Mouse (Mus musculus) C2C12 (cell line): ENCODE measurements around the gene Nrxn1. TPM values are rescaled to one million over a fixed set of nuclear protein-coding genes. Genes with fewer than 3 reads are reported as not detected.
A peak's percentile ranks its signal among the peaks of the same experiment; 100 is the strongest.

ENCODE experiments used
- H3K27me3 ChIP-seq: one replicate; pipeline ENCODE4 v1.6.1; 2011; ENCODE audit not compliant: control insufficient read depth, insufficient read depth, insufficient read length
- H3K36me3 ChIP-seq: one replicate; pipeline ENCODE4 v1.6.1; 2011; ENCODE audit not compliant: control insufficient read depth, insufficient read depth
- H3K4me3 ChIP-seq: one replicate; pipeline ENCODE4 v1.5.1; 2011; ENCODE audit warnings: mild to moderate bottlenecking, control low read depth; ENCODE audit not compliant: poor library complexity, insufficient read depth, severe bottlenecking
- H3K79me2 ChIP-seq: one replicate; pipeline ENCODE4 v1.6.1; 2011; ENCODE audit not compliant: control insufficient read depth, insufficient read depth
- H3K79me3 ChIP-seq: one replicate; pipeline ENCODE4 v1.6.1; 2011; ENCODE audit warnings: low read depth, control low read depth
- H3ac ChIP-seq: one replicate; pipeline ENCODE3; 2011; ENCODE audit warnings: low read depth; ENCODE audit not compliant: control insufficient read depth, insufficient read length
- CEBPB ChIP-seq: IDR thresholded peaks from one replicate; pipeline ENCODE4 v1.6.1; 2011; ENCODE audit warnings: low read depth, mild to moderate bottlenecking, control low read depth, moderate library complexity
- CTCF ChIP-seq: IDR thresholded peaks from one replicate; pipeline ENCODE4 v1.5.1; 2011; ENCODE audit not compliant: control insufficient read depth, insufficient read depth, insufficient read length
- FOSL1 ChIP-seq: IDR thresholded peaks from one replicate; pipeline ENCODE4 v1.8.0; 2011; ENCODE audit warnings: mild to moderate bottlenecking, low read length; ENCODE audit not compliant: poor library complexity, insufficient read depth, severe bottlenecking
- MAX ChIP-seq: IDR thresholded peaks from one replicate; pipeline ENCODE4 v1.6.1; 2011; ENCODE audit warnings: mild to moderate bottlenecking, control low read depth
- MYOD1 ChIP-seq: IDR thresholded peaks from one replicate; pipeline ENCODE4 v1.6.1; 2011; ENCODE audit warnings: low read depth; ENCODE audit not compliant: control insufficient read depth, insufficient read length
- MYOG ChIP-seq: IDR thresholded peaks from one replicate; pipeline ENCODE4 v1.6.1; 2011; ENCODE audit not compliant: control insufficient read depth, insufficient read length; ENCODE audit errors: extremely low read depth
- USF1 ChIP-seq: IDR thresholded peaks from one replicate; pipeline ENCODE4 v1.6.1; 2011; ENCODE audit warnings: low read depth, mild to moderate bottlenecking, control low read depth, moderate library complexity
- polyA plus RNA-seq: library from polyadenylated mRNA; unstranded; fragments of >200 nt; fragmentation: generic; extraction: Trizol; gene quantifications from one replicate; pipeline ENCODE4 v1.2.1, GENCODE M21; 2012; ENCODE audit warnings: missing spikeins

Gene Nrxn1
- polyA plus RNA-seq, 1 experiment = 0.22 TPM

DNA sequence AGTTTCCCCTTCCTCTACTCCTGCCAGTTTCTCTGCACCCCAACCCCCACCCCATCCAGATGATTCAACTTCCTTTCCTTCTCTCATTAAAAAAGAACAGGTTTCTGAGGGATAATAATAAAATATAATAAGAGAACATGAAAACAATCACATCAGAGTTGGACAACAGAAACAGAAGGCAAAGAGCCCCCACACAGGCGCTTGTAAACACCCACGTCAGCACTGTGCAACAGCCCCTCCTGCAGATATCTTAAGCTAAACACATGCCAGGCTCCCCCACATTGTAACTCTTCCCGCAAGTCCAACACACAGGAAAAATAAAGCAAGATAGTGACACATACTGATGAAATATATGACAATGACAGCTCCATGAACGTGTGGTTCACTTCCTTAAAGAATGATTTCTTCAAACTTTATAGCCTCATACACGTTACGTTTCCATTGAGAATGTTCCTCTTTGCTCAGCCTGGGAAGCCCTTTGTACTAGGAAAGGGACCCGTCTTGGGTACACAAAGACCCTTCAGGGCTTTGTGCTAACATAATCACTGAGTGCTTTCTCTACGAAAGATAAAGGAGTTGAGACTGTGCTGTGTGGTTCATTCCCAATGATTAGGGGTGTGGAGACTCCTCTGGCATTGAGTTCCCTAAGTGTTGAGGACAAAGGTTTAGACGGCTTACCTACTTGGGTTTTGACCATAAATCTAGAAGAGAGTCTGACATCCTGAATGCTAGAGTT lies 497.9 kb downstream of the Nrxn1 start:
- Histone ChIP-seq H3K27me3 (no peaks in the 10 kb centered on the region), H3ac (no peak overlapping the region), H3K79me2 (no peaks in the 10 kb centered on the region), H3K4me3 (no peak overlapping the region), H3K36me3 (no peaks in the 10 kb centered on the region), H3K79me3 (no peaks in the 10 kb centered on the region)
- no peak for TF ChIP-seq CTCF
- TF ChIP-seq MYOG = no peak
- no peak for TF ChIP-seq CEBPB
- no peak for TF ChIP-seq FOSL1
- TF ChIP-seq MAX = no peak
- no peak for TF ChIP-seq USF1
- TF ChIP-seq MYOD1 = no peak

DNA sequence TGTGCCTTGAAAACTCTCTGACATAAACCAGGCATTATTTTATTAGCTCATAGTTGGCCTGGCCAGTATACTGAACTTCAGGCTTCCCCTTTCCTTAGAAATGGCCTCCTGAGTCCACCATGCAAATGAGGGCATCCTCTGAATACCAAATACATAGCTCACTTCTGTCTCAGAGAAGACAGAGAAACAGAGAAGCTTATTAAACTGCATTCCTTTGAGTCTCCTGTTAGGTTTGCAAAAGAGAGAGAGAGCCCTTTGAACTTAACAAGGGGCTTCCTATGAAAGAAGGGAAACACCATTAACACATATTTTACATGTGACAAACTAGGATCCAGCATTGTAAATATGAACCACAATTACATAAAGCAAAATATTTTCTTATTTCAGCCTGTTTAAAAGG lies 506.0 kb downstream of the Nrxn1 start:
- no peaks in the 10 kb centered on the region for H3K27me3 ChIP-seq
- TF ChIP-seq FOSL1 = no peak
- TF ChIP-seq MYOG = no peak
- TF ChIP-seq MYOD1 = no peak
- TF ChIP-seq CTCF = no peak
- no peak for TF ChIP-seq CEBPB
- no peak for TF ChIP-seq MAX
- TF ChIP-seq USF1 = no peak
- H3K79me2 ChIP-seq = no peaks in the 10 kb centered on the region
- H3K4me3 ChIP-seq = no peak overlapping the region
- H3K36me3 ChIP-seq = no peaks in the 10 kb centered on the region
- no peaks in the 10 kb centered on the region for H3K79me3 ChIP-seq
- no peak overlapping the region for H3ac ChIP-seq

GRCm38 (mm10) chr17:90584666-90585195 lies 508.1 kb downstream of the Nrxn1 start:
- H3K4me3 ChIP-seq = no peak overlapping the region
- TF ChIP-seq USF1 = no peak
- TF ChIP-seq MAX = no peak
- no peak for TF ChIP-seq CTCF
- TF ChIP-seq MYOG = no peak
- TF ChIP-seq FOSL1 = no peak
- TF ChIP-seq MYOD1 = no peak
- TF ChIP-seq CEBPB = no peak
- no peak overlapping the region for H3ac ChIP-seq
- H3K27me3 ChIP-seq = no peaks in the 10 kb centered on the region
- no peaks in the 10 kb centered on the region for H3K36me3 ChIP-seq
- H3K79me3 ChIP-seq = no peaks in the 10 kb centered on the region
- no peaks in the 10 kb centered on the region for H3K79me2 ChIP-seq

DNA sequence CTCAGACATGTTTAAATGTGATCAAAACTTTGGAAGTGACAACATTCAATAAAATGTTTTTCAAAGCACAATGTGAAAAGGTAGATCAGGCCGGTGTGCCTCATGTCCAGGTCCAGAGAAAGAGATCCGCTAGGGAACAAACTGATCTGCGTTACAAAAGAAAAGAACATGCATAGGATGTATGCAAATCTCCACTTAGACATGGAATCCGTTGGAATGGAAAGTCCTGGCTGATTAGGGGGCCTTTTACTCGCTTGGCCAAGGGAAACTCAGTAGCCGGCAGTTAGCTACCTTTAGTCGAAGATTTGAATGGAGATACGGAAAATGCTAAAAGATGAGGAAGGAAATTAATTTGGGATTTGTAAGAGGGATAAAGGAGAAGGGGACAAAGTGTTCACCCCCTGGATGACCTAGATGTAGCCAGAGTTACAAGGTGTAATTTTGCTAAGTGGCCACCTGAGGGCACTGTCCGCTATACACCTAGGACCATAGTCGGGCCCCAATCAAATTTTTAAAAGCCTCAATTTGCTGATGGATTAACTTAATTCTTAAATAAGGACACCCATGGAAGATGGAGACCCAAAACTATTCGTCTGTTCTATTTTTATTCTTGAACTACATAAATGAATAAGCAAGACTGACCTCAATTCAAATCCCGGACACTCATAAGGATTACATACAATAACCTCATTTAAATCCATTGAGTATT lies 508.9 kb downstream of the Nrxn1 start:
- Histone ChIP-seq H3K27me3 (no peaks in the 10 kb centered on the region), H3ac (no peak overlapping the region), H3K36me3 (no peaks in the 10 kb centered on the region), H3K79me3 (no peaks in the 10 kb centered on the region), H3K79me2 (no peaks in the 10 kb centered on the region), H3K4me3 (no peak overlapping the region)
- TF ChIP-seq USF1 (no peak), CEBPB (no peak), MYOD1 (no peak), CTCF (peak; percentile 31), MYOG (no peak), MAX (no peak), FOSL1 (no peak)

DNA sequence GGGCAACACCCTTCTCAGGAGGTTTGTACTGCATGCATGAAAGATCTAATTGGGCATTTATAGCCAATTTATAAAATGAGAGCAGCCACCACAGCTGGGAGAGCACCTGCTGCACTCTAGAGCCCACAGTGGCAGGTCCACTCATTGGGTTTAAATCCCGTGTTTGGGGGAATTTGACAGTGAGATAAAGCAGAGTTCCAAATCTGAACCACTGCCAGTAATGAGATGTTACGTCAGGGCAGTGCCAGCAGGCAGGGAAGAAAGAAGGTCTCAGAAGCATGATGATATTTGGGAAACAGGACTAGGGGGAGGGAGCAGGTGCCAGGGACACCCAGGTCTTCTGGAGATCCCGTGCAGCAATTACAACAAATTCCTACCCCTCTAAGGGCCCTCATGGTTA lies 509.7 kb downstream of the Nrxn1 start:
- TF ChIP-seq FOSL1 (no peak), MYOD1 (no peak), MYOG (no peak), CEBPB (no peak), USF1 (no peak), CTCF (no peak), MAX (no peak)

More for the DNA sequence above, 509.7 kb downstream of the Nrxn1 start:
- Histone ChIP-seq H3K27me3 (no peaks in the 10 kb centered on the region), H3K79me3 (no peaks in the 10 kb centered on the region), H3K79me2 (no peaks in the 10 kb centered on the region), H3K4me3 (no peak overlapping the region), H3K36me3 (no peaks in the 10 kb centered on the region), H3ac (no peak overlapping the region)
